Mouse (Mus musculus) liver, embryonic 14.5 days (tissue): ENCODE measurements around the gene Usp17le.
"Not testable (repeated sequence)": the region's sequence is repeated elsewhere in the genome, so short reads cannot be mapped to it uniquely, and the experiment has no call there.

Source experiments
- CTCF ChIP-seq: IDR thresholded peaks from 2 replicates; pipeline ENCODE4 v1.5.1; 2016; ENCODE audit warnings: antibody characterized with exemption, low read depth, control low read depth
- EP300 ChIP-seq: IDR thresholded peaks from 2 replicates; pipeline ENCODE4 v1.6.1; 2016; ENCODE audit warnings: antibody characterized with exemption, low read depth

DNA sequence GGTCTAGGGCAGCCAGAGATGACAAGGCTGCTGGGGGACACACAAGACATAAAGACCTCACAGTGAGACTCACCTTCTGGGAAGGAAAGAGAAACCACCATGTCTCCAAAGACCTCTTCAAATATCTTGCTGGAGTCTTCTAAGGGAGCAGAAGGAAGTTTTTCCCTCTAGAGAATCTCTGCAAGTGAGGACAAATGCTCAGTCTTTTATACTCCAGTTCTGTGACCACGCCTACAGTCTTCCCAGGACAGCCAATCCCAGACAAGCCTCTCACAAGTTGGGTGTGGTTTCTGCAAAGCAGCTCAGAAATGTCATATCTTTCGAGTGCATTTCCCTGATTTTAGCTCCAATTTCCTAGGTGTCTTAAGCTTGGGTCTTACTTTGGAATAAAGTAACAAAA is at the start of gene Usp17le:
- TF ChIP-seq CTCF, EP300: not testable (repeated sequence)
